Mouse (Mus musculus) sigmoid colon, adult 10 weeks (tissue): ENCODE data around the gene Nrarp. TPM values are rescaled to one million over a fixed set of nuclear protein-coding genes. Genes with fewer than 3 reads are reported as not detected.

Experiments
- polyA plus RNA-seq: library from polyadenylated mRNA; stranded (reverse); fragments of 350-450 nt; fragmentation: Illumina TruSeq; extraction: RNeasy Lipid Tissue Mini Kit (QIAGEN cat#74804); gene quantifications from one replicate; pipeline ENCODE4 v1.2.3, GENCODE M21; 2014; ENCODE audit warnings: low read depth, low replicate concordance

Gene Nrarp
- 14.4 TPM for polyA plus RNA-seq

DNA sequence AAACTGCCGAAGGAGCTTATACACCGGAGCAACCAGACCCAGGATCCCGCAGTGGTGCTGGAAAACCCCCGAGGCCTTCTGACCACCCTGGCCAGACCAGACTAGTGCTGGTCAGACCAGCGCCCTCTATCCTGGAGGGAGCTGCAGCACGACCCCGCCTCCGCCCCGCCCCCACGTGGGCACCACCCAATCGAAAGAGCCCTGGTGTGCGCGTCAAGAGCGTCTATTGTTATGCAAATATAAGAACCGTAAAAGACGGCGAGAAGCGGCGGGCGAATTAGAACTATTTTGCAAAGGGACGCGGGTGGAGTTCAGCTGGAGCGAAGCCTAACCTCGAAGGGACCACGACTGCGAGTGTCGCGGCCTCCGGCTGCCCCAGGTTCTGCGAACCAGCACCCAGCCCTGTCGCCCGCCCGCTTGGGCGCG lies at the start of gene Nrarp:
Nrarp (plus strand) TSS at position 281 of the 426 bp plus-strand sequence.

DNA sequence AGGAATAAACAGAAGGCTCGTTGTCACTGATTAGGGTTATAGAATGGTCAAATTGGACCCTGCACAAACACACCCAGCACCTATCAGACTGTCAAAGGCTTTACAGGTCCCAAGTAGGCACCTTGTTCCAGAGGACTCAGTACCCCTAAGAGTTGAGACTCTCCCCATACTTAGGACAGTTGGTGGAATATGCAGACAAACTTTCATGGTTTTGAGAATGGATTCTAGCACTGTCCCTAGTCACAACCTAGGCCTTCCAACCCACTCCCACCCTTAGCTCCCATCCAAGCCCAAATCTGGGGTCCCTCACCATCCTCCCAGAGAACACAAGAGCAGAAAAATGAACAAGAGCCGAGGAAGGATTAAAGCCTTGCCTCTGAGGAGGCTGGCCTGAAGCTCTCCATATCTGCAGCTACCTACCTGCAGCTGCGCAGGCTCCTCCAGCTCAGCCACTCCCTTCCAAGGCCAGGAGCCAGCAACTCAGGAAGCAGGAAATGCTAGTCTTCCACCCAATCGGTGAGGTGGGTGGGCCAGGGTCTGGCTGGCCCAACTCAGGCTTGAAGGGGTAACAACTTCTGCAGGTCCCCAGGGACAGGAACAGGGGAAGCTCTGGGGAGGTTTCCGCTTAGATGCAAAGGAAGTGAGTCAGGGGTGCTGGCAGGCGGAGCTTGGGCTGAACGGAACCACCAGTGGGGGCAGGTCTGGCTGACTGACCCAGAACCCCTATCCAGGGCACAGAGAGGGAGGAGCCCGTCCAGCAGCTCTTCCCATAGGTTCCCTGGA lies 15.8 kb downstream of the Nrarp start, which contains the start of gene Tor4a:
Tor4a (minus strand) TSS at position 715 of the 783 bp plus-strand sequence.

DNA sequence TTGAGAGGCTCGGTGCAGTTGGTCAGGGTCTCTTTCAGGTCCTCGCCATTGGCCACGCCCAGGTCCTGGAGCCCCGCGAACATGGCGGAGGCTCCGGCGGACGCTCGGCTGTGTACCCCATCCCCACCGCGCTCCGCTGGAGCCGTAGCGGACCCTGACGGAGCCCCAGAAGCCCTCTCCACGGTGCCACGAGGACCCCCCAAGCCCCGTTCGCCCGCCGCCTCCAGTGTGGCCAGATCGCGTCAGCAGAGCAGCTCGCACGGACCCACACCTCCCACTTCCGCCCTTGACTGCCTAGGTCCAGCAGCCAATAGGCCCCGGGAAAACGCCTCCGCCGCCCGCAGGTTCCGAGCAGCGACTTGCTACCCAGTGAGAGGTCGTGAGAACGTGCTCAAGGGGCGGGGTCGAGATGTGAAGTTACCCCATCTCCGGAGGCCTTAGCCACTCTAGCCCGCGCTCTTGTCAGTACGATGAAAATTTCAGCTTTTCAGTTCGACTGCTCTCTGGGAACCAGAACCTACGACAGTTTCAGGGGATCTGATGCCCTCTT lies 30.6 kb downstream of the Nrarp start, which contains the start of gene Nelfb:
Nelfb (minus strand) TSS at position 369 of the 550 bp plus-strand sequence.

DNA sequence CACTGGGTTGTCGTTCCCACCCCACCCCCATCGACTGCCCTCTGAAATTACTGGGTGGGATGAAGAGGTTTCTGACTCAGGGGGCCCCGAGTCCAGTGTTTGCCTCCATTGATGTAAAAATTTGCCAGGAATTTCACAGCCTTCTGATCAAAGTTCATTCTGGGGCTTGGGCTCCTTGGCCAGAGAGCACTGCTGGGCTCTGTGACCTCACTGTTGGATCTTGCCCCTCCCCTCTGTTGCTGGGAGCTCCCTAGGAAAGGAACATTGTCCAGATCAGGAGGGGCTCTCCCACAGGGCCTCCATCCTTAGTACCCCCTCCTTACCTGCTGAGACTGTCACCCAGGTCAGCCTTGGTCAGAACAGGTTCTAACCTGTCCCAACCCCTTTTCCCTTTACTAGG lies 33.9 kb downstream of the Nrarp start, which contains the start of gene Stpg3:
Stpg3 (minus strand) TSS at position 194 of the 400 bp plus-strand sequence.

DNA sequence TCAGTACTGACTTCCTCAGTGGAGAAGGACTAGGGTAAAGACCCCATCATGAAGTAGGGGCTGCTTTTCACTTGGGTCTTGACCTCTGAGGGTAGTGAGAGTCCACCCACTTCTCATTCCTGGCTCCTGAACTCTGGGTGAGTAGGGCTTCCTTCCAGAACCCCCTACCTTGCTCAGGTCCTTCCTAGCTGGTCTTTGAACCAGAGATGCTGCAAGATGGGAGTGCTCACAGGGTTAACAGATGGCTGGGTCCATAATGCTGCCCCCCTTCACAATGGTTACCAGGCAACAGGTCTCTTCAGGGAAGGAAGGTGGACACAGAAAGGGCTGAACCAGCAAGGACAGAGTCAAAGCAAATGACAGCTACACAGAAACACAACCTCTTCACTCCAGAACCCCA lies 37.9 kb downstream of the Nrarp start, which contains the start of gene Fam166a:
Fam166a (plus strand) TSS at position 301 of the 400 bp plus-strand sequence.

DNA sequence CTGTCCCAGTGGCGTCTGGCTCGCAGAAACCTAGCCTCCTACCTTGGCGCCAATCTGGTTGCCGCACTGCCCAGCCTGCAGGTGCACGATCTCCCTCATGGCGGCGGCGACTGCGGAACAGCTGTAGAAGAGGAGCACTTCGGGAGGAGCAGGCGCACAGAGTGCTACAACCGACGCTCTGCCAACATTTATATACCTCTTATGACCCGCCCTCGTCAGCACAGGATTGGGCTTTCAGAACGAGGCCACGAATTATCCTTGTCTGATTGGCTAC lies 43.9 kb downstream of the Nrarp start, which contains the start of gene Tubb4b:
Tubb4b (minus strand) TSS at position 211 of the 274 bp plus-strand sequence.

Other genes starting within 250 kb of the Nrarp start
- 36.0 TPM for gene Arrdc1, start 245.5 kb upstream of the Nrarp start, polyA plus RNA-seq
- gene Zmynd19, start 231.0 kb upstream of the Nrarp start, polyA plus RNA-seq: 6.0 TPM
- gene Dph7, start 218.4 kb upstream of the Nrarp start, polyA plus RNA-seq: 2.6 TPM
- gene Mrpl41, start 205.7 kb upstream of the Nrarp start, polyA plus RNA-seq: 27.3 TPM
- 4.5 TPM for gene Pnpla7, start 204.7 kb upstream of the Nrarp start, polyA plus RNA-seq
- gene Nsmf, start 126.4 kb upstream of the Nrarp start, polyA plus RNA-seq: 6.8 TPM
- gene Entpd8, start 100.5 kb upstream of the Nrarp start, polyA plus RNA-seq: 39.5 TPM
- 1.2 TPM for gene Noxa1, start 85.6 kb upstream of the Nrarp start, polyA plus RNA-seq
- 3.9 TPM for gene Tor4a, start 16.1 kb downstream of the Nrarp start, polyA plus RNA-seq
- 6.1 TPM for gene Nelfb, start 30.7 kb downstream of the Nrarp start, polyA plus RNA-seq
- not detected for gene Stpg3, start 33.9 kb downstream of the Nrarp start, polyA plus RNA-seq
- not detected for gene Fam166a, start 38.0 kb downstream of the Nrarp start, polyA plus RNA-seq
- 58.7 TPM for gene Tubb4b, start 43.9 kb downstream of the Nrarp start, polyA plus RNA-seq
- not detected for gene Slc34a3, start 53.6 kb downstream of the Nrarp start, polyA plus RNA-seq
- not detected for gene Rnf224, start 56.0 kb downstream of the Nrarp start, polyA plus RNA-seq
- not detected for gene Rnf208, start 61.5 kb downstream of the Nrarp start, polyA plus RNA-seq
- gene Cysrt1, start 61.7 kb downstream of the Nrarp start, polyA plus RNA-seq: not detected
- 0.85 TPM for gene AL732309.1, start 66.1 kb downstream of the Nrarp start, polyA plus RNA-seq
- 0.76 TPM for gene Tmem203, start 74.7 kb downstream of the Nrarp start, polyA plus RNA-seq
- 7.7 TPM for gene Tprn, start 81.9 kb downstream of the Nrarp start, polyA plus RNA-seq
- gene Ssna1, start 91.7 kb downstream of the Nrarp start, polyA plus RNA-seq: 2.0 TPM
- gene Anapc2, start 91.7 kb downstream of the Nrarp start, polyA plus RNA-seq: 9.7 TPM
- not detected for gene Tmem210, start 107.4 kb downstream of the Nrarp start, polyA plus RNA-seq
- gene Lrrc26, start 109.2 kb downstream of the Nrarp start, polyA plus RNA-seq: 1.0 TPM
- 0.13 TPM for gene Grin1, start 138.4 kb downstream of the Nrarp start, polyA plus RNA-seq
- 21.3 TPM for gene Man1b1, start 151.6 kb downstream of the Nrarp start, polyA plus RNA-seq
- gene Dpp7, start 175.6 kb downstream of the Nrarp start, polyA plus RNA-seq: 7.7 TPM
- 3.2 TPM for gene Uap1l1, start 184.9 kb downstream of the Nrarp start, polyA plus RNA-seq
- gene Sapcd2, start 191.6 kb downstream of the Nrarp start, polyA plus RNA-seq: 0.13 TPM
- 0.28 TPM for gene Entpd2, start 215.1 kb downstream of the Nrarp start, polyA plus RNA-seq
- 9.3 TPM for gene Npdc1, start 218.6 kb downstream of the Nrarp start, polyA plus RNA-seq
- gene Fut7, start 242.5 kb downstream of the Nrarp start, polyA plus RNA-seq: not detected
- gene Abca2, start 247.9 kb downstream of the Nrarp start, polyA plus RNA-seq: 0.09 TPM